Mouse (Mus musculus): ENCODE measurements at regions not wholly inside any gene's neighbourhood (a gene's known extent, or its start where the extent isn't known, plus 50 kb on each side); places are given as distances from the start of the nearest gene placed in this dataset.

DNA sequence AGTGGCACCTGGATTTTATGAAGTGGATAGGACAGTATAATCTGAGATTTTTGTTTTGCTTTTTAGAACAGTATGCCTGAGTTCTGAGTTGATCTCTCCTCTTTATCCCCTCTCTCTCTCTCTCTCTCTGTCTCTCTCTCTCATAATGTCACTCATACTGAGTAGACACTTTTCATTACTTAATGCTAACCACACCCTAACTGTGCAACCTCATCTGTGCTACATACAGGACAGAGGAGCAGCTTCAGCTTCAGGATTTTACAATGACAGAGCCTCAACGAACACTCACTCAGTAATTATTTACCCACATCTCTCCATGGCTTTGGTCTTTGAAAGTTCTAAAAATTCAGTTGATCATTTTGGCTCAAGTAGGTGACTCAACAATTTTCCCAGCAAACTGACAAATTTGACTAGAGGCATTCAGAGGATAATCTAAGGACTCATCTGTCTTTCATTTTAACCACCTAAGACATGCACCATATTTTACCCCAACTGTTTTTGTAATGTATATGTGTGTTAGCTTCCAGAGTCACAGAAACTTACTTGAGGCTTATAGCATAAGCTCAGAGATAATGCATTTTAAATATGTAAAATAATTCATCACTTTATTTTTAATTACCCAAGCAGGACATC lies 256.4 kb upstream of the Myo3a start:
- TF ChIP-seq POU5F1 (IDR thresholded peaks at IDR 0.05; ENCODE audit: borderline replicate concordance, low read length): no peak
- no peak for TF ChIP-seq NANOG (IDR thresholded peaks at IDR 0.05; ENCODE audit: borderline replicate concordance, low read length)
- no peak for TF ChIP-seq CTCF (conservative IDR thresholded peaks at IDR 0.05; ENCODE audit: low read length)
- H3K36me3 ChIP-seq (ENCODE audit: insufficient read depth, low read length): no peaks in the 10 kb centered on the region
- H3K9me3 ChIP-seq (ENCODE audit: low read length): peaks cover 13% of the 10 kb centered on the region
- no peaks in the 10 kb centered on the region for H3K27me3 ChIP-seq (ENCODE audit: insufficient read depth, low read length)
- no peaks in the 10 kb centered on the region for H3K4me1 ChIP-seq (replicated peaks; ENCODE audit: low read depth, low read length)
- H3K4me3 ChIP-seq (replicated peaks; ENCODE audit: low read length): no peak overlapping the region

DNA sequence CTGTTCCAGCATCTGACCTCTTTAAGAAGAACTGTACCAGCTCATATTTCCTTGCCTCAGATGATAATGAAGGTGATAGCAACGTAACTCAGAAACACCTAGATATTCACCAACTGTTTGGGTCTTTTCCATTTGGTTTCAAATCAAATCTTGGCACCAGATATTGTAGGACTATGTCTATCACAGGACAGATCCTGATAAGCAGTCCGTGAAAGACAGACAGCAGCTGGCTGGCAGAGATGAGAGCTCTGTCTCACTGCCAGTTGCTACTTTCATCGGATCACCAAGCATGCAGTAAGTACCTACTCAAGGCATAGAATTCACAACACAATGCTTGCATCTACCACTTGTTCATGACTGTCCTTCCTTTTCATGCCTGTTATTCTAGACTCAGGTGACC lies 252.7 kb upstream of the Myo3a start:
- Histone ChIP-seq H3K36me3 (ENCODE audit: insufficient read depth, low read length) (no peaks in the 10 kb centered on the region), H3K4me3 (replicated peaks; ENCODE audit: low read length) (no peak overlapping the region), H3K4me1 (replicated peaks; ENCODE audit: low read depth, low read length) (peaks cover 12% of the 10 kb centered on the region), H3K9me3 (ENCODE audit: low read length) (no peaks in the 10 kb centered on the region), H3K27me3 (ENCODE audit: insufficient read depth, low read length) (no peaks in the 10 kb centered on the region)
- TF ChIP-seq CTCF (conservative IDR thresholded peaks at IDR 0.05; ENCODE audit: low read length) (no peak), NANOG (IDR thresholded peaks at IDR 0.05; ENCODE audit: borderline replicate concordance, low read length) (no peak), POU5F1 (IDR thresholded peaks at IDR 0.05; ENCODE audit: borderline replicate concordance, low read length) (no peak)

- Histone ChIP-seq H3K36me3 (ENCODE audit: insufficient read depth, low read length) (no peaks in the 10 kb centered on the region), H3K4me1 (replicated peaks; ENCODE audit: low read depth, low read length) (peaks cover 12% of the 10 kb centered on the region), H3K9me3 (ENCODE audit: low read length) (no peaks in the 10 kb centered on the region), H3K27me3 (ENCODE audit: insufficient read depth, low read length) (no peaks in the 10 kb centered on the region), H3K4me3 (replicated peaks; ENCODE audit: low read length) (no peak overlapping the region)
- TF ChIP-seq NANOG (IDR thresholded peaks at IDR 0.05; ENCODE audit: borderline replicate concordance, low read length) (no peak), POU5F1 (IDR thresholded peaks at IDR 0.05; ENCODE audit: borderline replicate concordance, low read length) (no peak), CTCF (conservative IDR thresholded peaks at IDR 0.05; ENCODE audit: low read length) (no peak)
Observed at GRCm38 (mm10) chr2:21975547-21975946, 251.8 kb upstream of the Myo3a start.

DNA sequence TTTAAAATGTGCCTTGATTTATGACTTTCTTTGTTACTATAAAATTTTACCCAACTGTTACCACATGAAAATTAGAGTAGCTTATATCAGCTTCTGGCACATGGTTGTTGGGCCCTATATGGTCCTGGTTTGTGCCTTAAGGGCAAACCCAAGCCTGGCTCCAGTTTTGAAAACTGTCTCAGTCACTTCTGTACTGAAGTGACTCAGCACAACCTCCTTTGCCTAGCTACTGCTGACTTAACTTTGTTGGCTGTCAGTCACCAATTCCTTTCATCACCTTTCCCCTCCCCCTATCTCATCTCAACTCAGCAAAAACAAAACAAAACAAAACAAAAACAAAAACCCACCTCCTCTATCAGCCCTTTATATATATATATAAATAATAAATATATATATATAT lies 251.0 kb upstream of the Myo3a start:
- Histone ChIP-seq H3K9me3 (ENCODE audit: low read length) (no peaks in the 10 kb centered on the region), H3K4me1 (replicated peaks; ENCODE audit: low read depth, low read length) (peaks cover 12% of the 10 kb centered on the region), H3K36me3 (ENCODE audit: insufficient read depth, low read length) (no peaks in the 10 kb centered on the region), H3K27me3 (ENCODE audit: insufficient read depth, low read length) (no peaks in the 10 kb centered on the region), H3K4me3 (replicated peaks; ENCODE audit: low read length) (no peak overlapping the region)
- no peak for TF ChIP-seq NANOG (IDR thresholded peaks at IDR 0.05; ENCODE audit: borderline replicate concordance, low read length)
- TF ChIP-seq CTCF (conservative IDR thresholded peaks at IDR 0.05; ENCODE audit: low read length): no peak
- TF ChIP-seq POU5F1 (IDR thresholded peaks at IDR 0.05; ENCODE audit: borderline replicate concordance, low read length): no peak

GRCm38 (mm10) chr2:21976831-21977230 lies 250.5 kb upstream of the Myo3a start:
- Histone ChIP-seq H3K4me3 (replicated peaks; ENCODE audit: low read length) (no peak overlapping the region), H3K9me3 (ENCODE audit: low read length) (no peaks in the 10 kb centered on the region), H3K4me1 (replicated peaks; ENCODE audit: low read depth, low read length) (peaks cover 12% of the 10 kb centered on the region), H3K27me3 (ENCODE audit: insufficient read depth, low read length) (no peaks in the 10 kb centered on the region), H3K36me3 (ENCODE audit: insufficient read depth, low read length) (no peaks in the 10 kb centered on the region)
- 0 out of 2 replicates have a peak, but pooled peaks have one; percentile 9 for TF ChIP-seq NANOG (IDR thresholded peaks at IDR 0.05; ENCODE audit: borderline replicate concordance, low read length)
- TF ChIP-seq CTCF (conservative IDR thresholded peaks at IDR 0.05; ENCODE audit: low read length): no peak

DNA sequence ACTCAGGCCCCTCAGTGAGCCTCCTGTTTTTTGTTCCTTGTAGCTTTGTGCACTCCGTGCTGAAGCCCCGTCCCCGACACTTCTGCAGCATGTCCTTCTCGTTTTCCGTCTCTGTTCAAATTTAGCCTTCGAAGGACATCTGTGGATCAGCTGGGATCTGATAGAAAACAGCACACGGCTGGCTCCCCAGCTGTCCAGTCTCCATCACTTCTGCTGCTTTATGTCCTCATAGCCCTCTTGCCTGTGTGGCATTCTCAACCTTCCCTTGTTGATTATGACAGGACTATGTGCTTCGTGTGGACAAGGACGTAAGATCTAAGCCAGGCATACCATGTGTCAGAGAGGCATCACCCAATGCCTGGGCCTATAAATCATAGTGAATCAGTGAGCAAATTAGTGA lies 247.1 kb upstream of the Myo3a start:
- peaks cover 12% of the 10 kb centered on the region for H3K4me1 ChIP-seq (replicated peaks; ENCODE audit: low read depth, low read length)
- H3K9me3 ChIP-seq (ENCODE audit: low read length): 0 out of 2 replicates have a peak, but pooled peaks cover 3% of the 10 kb centered on the region
- H3K27me3 ChIP-seq (ENCODE audit: insufficient read depth, low read length): no peaks in the 10 kb centered on the region
- no peak for TF ChIP-seq POU5F1 (IDR thresholded peaks at IDR 0.05; ENCODE audit: borderline replicate concordance, low read length)
- TF ChIP-seq CTCF (conservative IDR thresholded peaks at IDR 0.05; ENCODE audit: low read length): no peak
- no peak for TF ChIP-seq NANOG (IDR thresholded peaks at IDR 0.05; ENCODE audit: borderline replicate concordance, low read length)
- no peaks in the 10 kb centered on the region for H3K36me3 ChIP-seq (ENCODE audit: insufficient read depth, low read length)
- H3K4me3 ChIP-seq (replicated peaks; ENCODE audit: low read length): no peak overlapping the region

GRCm38 (mm10) chr2:22024438-22024837 lies 202.9 kb upstream of the Myo3a start:
- peaks cover 14% of the 10 kb centered on the region for H3K9me3 ChIP-seq (ENCODE audit: low read length)
- no peaks in the 10 kb centered on the region for H3K36me3 ChIP-seq (ENCODE audit: insufficient read depth, low read length)
- TF ChIP-seq POU5F1 (IDR thresholded peaks at IDR 0.05; ENCODE audit: borderline replicate concordance, low read length): no peak
- TF ChIP-seq NANOG (IDR thresholded peaks at IDR 0.05; ENCODE audit: borderline replicate concordance, low read length): no peak
- no peak for TF ChIP-seq CTCF (conservative IDR thresholded peaks at IDR 0.05; ENCODE audit: low read length)
- no peaks in the 10 kb centered on the region for H3K4me1 ChIP-seq (replicated peaks; ENCODE audit: low read depth, low read length)
- no peak overlapping the region for H3K4me3 ChIP-seq (replicated peaks; ENCODE audit: low read length)
- H3K27me3 ChIP-seq (ENCODE audit: insufficient read depth, low read length): no peaks in the 10 kb centered on the region

GRCm38 (mm10) chr2:22026794-22027193 lies 200.5 kb upstream of the Myo3a start:
- TF ChIP-seq CTCF (conservative IDR thresholded peaks at IDR 0.05; ENCODE audit: low read length): no peak
- no peak for TF ChIP-seq POU5F1 (IDR thresholded peaks at IDR 0.05; ENCODE audit: borderline replicate concordance, low read length)
- no peak for TF ChIP-seq NANOG (IDR thresholded peaks at IDR 0.05; ENCODE audit: borderline replicate concordance, low read length)
- no peaks in the 10 kb centered on the region for H3K36me3 ChIP-seq (ENCODE audit: insufficient read depth, low read length)
- no peaks in the 10 kb centered on the region for H3K27me3 ChIP-seq (ENCODE audit: insufficient read depth, low read length)
- no peaks in the 10 kb centered on the region for H3K4me1 ChIP-seq (replicated peaks; ENCODE audit: low read depth, low read length)
- peaks cover 14% of the 10 kb centered on the region for H3K9me3 ChIP-seq (ENCODE audit: low read length)
- no peak overlapping the region for H3K4me3 ChIP-seq (replicated peaks; ENCODE audit: low read length)

DNA sequence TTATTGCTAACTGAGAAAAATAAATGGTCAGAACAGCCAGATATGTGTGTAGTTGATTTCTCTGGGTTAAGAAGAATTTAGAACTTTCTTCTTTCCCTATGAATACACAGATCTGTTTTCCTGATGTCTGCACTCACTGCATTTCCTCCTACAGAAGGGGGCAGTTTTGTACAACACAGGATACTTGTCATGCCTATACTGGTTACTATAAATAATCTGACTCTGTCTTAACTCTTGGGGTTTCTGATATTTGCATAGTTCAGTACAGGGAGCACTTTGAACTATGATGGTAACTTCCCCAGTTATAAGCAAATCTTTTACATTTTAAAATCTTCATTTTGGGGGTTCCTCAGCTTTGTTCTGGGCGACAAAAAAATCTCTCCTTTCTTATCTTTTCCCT lies 198.7 kb upstream of the Myo3a start:
- no peaks in the 10 kb centered on the region for H3K27me3 ChIP-seq (ENCODE audit: insufficient read depth, low read length)
- no peaks in the 10 kb centered on the region for H3K4me1 ChIP-seq (replicated peaks; ENCODE audit: low read depth, low read length)
- H3K9me3 ChIP-seq (ENCODE audit: low read length): no peaks in the 10 kb centered on the region
- no peaks in the 10 kb centered on the region for H3K36me3 ChIP-seq (ENCODE audit: insufficient read depth, low read length)
- H3K4me3 ChIP-seq (replicated peaks; ENCODE audit: low read length): no peak overlapping the region
- no peak for TF ChIP-seq CTCF (conservative IDR thresholded peaks at IDR 0.05; ENCODE audit: low read length)
- TF ChIP-seq NANOG (IDR thresholded peaks at IDR 0.05; ENCODE audit: borderline replicate concordance, low read length): no peak
- no peak for TF ChIP-seq POU5F1 (IDR thresholded peaks at IDR 0.05; ENCODE audit: borderline replicate concordance, low read length)
